Mouse (Mus musculus): Measurements from ENCODE around the gene Neurl3. TPM values are rescaled to one million over a fixed set of nuclear protein-coding genes. Genes with fewer than 3 reads are reported as not detected.

The Neurl3 gene
- polyA plus RNA-seq, 1 experiment from 2014 or later, result 1.5 TPM

DNA sequence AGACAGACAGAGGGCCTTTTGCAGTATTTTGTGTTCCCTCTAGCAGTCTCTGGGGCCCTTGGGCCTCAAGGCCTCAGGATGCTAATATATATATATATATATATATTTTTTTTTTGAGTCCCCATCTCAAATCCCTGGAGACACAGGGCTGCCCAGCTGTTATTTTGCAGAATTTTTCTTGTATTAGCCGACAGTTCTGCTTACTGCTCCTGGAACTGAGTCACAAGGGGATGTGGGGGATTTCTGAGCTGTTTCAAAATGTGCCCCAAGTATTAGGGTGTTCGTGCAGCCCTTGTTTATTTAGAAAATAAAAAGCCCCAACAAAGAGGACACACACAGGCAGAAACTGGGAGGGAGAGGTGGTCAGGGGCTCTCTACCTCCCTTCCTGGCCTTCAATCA lies 25.2 kb upstream of the Neurl3 start:
- Histone ChIP-seq H3K27ac (no peak overlapping the region), H3K9ac (no peak overlapping the region), H3K4me1 (replicated peaks; ENCODE audit: control insufficient read depth, insufficient read depth, low read length) (peaks cover 5% of the 10 kb centered on the region; the same call in 1 of the 2 replicates), H3K36me3 (replicated peaks; ENCODE audit: control insufficient read depth, insufficient read depth) (no peaks in the 10 kb centered on the region), H3K27me3 (ENCODE audit: control insufficient read depth, insufficient read depth, low read length) (no peaks in the 10 kb centered on the region), H3K9me3 (ENCODE audit: control insufficient read depth, low read length) (no peaks in the 10 kb centered on the region), H3K4me2 (replicated peaks) (no peak overlapping the region), H3K4me3 (replicated peaks; ENCODE audit: low read length) (no peak overlapping the region)
- no peak for ATAC-seq (ENCODE audit: low FRiP score)
- 66% methylated on average over 2 of the region's 2 CpGs for WGBS
- DNase-seq (ENCODE audit: low spot score), result no peak

- Histone ChIP-seq H3K4me1 (replicated peaks; ENCODE audit: control insufficient read depth, insufficient read depth, low read length) (peaks cover 5% of the 10 kb centered on the region; the same call in 1 of the 2 replicates), H3K4me2 (replicated peaks) (no peak overlapping the region), H3K4me3 (replicated peaks; ENCODE audit: low read length) (no peak overlapping the region), H3K9ac (no peak overlapping the region), H3K27me3 (ENCODE audit: control insufficient read depth, insufficient read depth, low read length) (no peaks in the 10 kb centered on the region), H3K27ac (no peak overlapping the region), H3K36me3 (replicated peaks; ENCODE audit: control insufficient read depth, insufficient read depth) (no peaks in the 10 kb centered on the region), H3K9me3 (ENCODE audit: control insufficient read depth, low read length) (no peaks in the 10 kb centered on the region)
- ATAC-seq (ENCODE audit: low FRiP score), result no peak
- DNase-seq (ENCODE audit: low spot score), result no peak
- WGBS, result 31% methylated on average over 13 of the region's 13 CpGs
Observed at GRCm38 (mm10) chr1:36299126-36299525, 24.6 kb upstream of the Neurl3 start.

DNA sequence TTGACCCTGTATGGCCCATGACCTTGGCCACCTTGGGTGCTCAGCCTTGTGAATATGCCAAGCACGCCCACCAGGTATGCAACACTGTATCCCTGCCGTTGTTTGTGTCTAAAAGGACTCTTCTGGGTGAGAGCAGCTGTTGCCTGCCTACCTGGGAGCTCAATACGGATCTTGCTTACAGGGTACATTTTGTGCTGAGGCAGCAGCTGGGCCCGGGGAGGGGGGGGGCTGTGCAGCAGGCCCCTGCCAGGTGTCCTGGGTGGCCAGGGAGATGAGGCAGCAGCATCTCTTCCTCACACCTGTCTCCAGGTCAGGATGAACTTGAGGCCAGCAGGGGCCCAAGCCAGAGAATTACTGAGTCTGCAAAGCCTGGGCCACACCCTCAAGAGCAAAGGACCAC lies 23.6 kb upstream of the Neurl3 start:
- no peak for ATAC-seq (ENCODE audit: low FRiP score)
- no peaks in the 10 kb centered on the region for H3K9me3 ChIP-seq (ENCODE audit: control insufficient read depth, low read length)
- 70% methylated on average over 4 of the region's 4 CpGs for WGBS

DNA sequence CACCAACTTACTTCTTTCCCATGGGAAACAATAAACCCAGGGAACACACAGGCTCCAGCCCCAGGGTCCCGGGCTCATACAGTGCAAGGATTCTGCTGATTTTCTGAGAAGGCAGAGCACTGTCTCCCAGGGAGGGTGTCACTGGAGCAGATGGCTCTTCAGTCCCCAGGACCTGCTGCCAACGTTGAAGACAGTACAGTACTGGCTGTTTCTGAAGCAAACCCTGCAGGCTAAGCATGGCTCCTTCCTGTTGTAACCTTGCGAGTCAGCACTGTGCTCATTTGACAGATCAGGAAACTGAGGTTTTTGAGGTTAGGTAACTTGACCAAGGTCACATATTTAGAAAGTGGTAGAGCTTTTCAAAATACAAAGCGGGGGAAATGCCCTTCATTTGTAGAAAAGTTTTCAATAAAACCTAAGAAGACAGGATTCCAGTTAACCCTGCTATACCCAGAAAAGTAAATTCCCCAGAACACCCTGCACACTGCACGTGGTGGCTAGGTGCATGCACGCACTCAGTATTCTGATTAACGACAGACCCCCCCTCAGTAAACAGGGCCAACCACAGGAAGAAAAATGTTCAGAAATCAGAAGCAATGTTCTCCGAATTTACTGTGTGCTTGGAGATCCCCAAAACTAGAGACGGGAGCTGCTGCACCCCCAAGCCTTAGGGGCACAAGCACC lies 22.1 kb upstream of the Neurl3 start:
- Histone ChIP-seq H3K4me1 (replicated peaks; ENCODE audit: control insufficient read depth, insufficient read depth, low read length) (no peaks in the 10 kb centered on the region), H3K9me3 (ENCODE audit: control insufficient read depth, low read length) (no peaks in the 10 kb centered on the region), H3K4me2 (replicated peaks) (no peak overlapping the region), H3K27me3 (ENCODE audit: control insufficient read depth, insufficient read depth, low read length) (no peaks in the 10 kb centered on the region), H3K9ac (no peak overlapping the region), H3K27ac (no peak overlapping the region), H3K36me3 (replicated peaks; ENCODE audit: control insufficient read depth, insufficient read depth) (no peaks in the 10 kb centered on the region), H3K4me3 (replicated peaks; ENCODE audit: low read length) (no peak overlapping the region)
- WGBS, result 81% methylated on average over 9 of the region's 9 CpGs
- no peak for DNase-seq (ENCODE audit: low spot score)
- ATAC-seq (ENCODE audit: low FRiP score), result no peak

More for the DNA sequence above, 23.6 kb upstream of the Neurl3 start:
- Histone ChIP-seq H3K4me2 (replicated peaks) (no peak overlapping the region), H3K9ac (no peak overlapping the region), H3K27ac (no peak overlapping the region), H3K36me3 (replicated peaks; ENCODE audit: control insufficient read depth, insufficient read depth) (no peaks in the 10 kb centered on the region), H3K4me3 (replicated peaks; ENCODE audit: low read length) (no peak overlapping the region), H3K27me3 (ENCODE audit: control insufficient read depth, insufficient read depth, low read length) (no peaks in the 10 kb centered on the region), H3K4me1 (replicated peaks; ENCODE audit: control insufficient read depth, insufficient read depth, low read length) (peaks cover 3% of the 10 kb centered on the region; the same call in 1 of the 2 replicates)
- DNase-seq (ENCODE audit: low spot score), result no peak

- no peak overlapping the region for H3K9ac ChIP-seq
- no peak overlapping the region for H3K27ac ChIP-seq
- WGBS, result 88% methylated on average over 3 of the region's 3 CpGs
- no peaks in the 10 kb centered on the region for H3K4me1 ChIP-seq (replicated peaks; ENCODE audit: control insufficient read depth, insufficient read depth, low read length)
- ATAC-seq (ENCODE audit: low FRiP score) (no peak), DNase-seq (ENCODE audit: low spot score) (no peak)
- no peak overlapping the region for H3K4me3 ChIP-seq (replicated peaks; ENCODE audit: low read length)
- H3K36me3 ChIP-seq (replicated peaks; ENCODE audit: control insufficient read depth, insufficient read depth), result no peaks in the 10 kb centered on the region
- H3K27me3 ChIP-seq (ENCODE audit: control insufficient read depth, insufficient read depth, low read length), result no peaks in the 10 kb centered on the region
- no peaks in the 10 kb centered on the region for H3K9me3 ChIP-seq (ENCODE audit: control insufficient read depth, low read length)
- no peak overlapping the region for H3K4me2 ChIP-seq (replicated peaks)
Observed at GRCm38 (mm10) chr1:36294402-36294801, 19.9 kb upstream of the Neurl3 start.

DNA sequence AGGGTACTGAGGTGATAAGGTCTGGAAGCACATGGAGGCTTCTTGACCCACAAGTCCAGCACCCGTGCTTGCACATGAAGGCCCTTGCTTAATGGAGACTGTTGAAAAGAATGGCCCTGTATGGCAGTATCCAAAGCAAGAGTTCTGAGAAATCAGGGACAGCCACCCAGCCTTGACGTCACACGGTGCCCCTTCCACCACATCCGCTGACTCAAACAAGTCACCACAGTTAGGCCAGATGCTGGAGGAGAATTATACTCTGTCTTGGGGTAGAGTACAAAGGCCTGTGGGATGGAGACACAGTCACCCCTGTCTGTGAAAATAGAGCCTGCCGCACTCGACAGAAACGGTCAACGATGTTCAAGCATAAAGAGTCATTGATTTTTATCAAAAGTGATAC lies 19.0 kb upstream of the Neurl3 start:
- no peaks in the 10 kb centered on the region for H3K9me3 ChIP-seq (ENCODE audit: control insufficient read depth, low read length)
- no peak overlapping the region for H3K9ac ChIP-seq
- ATAC-seq (ENCODE audit: low FRiP score) (no peak), DNase-seq (ENCODE audit: low spot score) (no peak)
- H3K4me2 ChIP-seq (replicated peaks), result no peak overlapping the region
- no peaks in the 10 kb centered on the region for H3K27me3 ChIP-seq (ENCODE audit: control insufficient read depth, insufficient read depth, low read length)
- H3K4me1 ChIP-seq (replicated peaks; ENCODE audit: control insufficient read depth, insufficient read depth, low read length), result no peaks in the 10 kb centered on the region
- 88% methylated on average over 8 of the region's 8 CpGs for WGBS
- H3K27ac ChIP-seq, result no peak overlapping the region
- no peaks in the 10 kb centered on the region for H3K36me3 ChIP-seq (replicated peaks; ENCODE audit: control insufficient read depth, insufficient read depth)
- H3K4me3 ChIP-seq (replicated peaks; ENCODE audit: low read length), result no peak overlapping the region

- Histone ChIP-seq H3K27ac (no peak overlapping the region), H3K36me3 (replicated peaks; ENCODE audit: control insufficient read depth, insufficient read depth) (no peaks in the 10 kb centered on the region), H3K4me3 (replicated peaks; ENCODE audit: low read length) (no peak overlapping the region), H3K4me2 (replicated peaks) (no peak overlapping the region), H3K9me3 (ENCODE audit: control insufficient read depth, low read length) (no peaks in the 10 kb centered on the region), H3K9ac (no peak overlapping the region), H3K4me1 (replicated peaks; ENCODE audit: control insufficient read depth, insufficient read depth, low read length) (no peaks in the 10 kb centered on the region), H3K27me3 (ENCODE audit: control insufficient read depth, insufficient read depth, low read length) (no peaks in the 10 kb centered on the region)
- 88% methylated on average over 6 of the region's 6 CpGs for WGBS
- DNase-seq (ENCODE audit: low spot score), result no peak
- no peak for ATAC-seq (ENCODE audit: low FRiP score)
Observed at GRCm38 (mm10) chr1:36281849-36282248, 7.4 kb upstream of the Neurl3 start.

- 85% methylated on average over 3 of the region's 3 CpGs for WGBS
- H3K4me1 ChIP-seq (replicated peaks; ENCODE audit: control insufficient read depth, insufficient read depth, low read length), result no peaks in the 10 kb centered on the region
- H3K9me3 ChIP-seq (ENCODE audit: control insufficient read depth, low read length), result no peaks in the 10 kb centered on the region
- no peak overlapping the region for H3K27ac ChIP-seq
- no peaks in the 10 kb centered on the region for H3K27me3 ChIP-seq (ENCODE audit: control insufficient read depth, insufficient read depth, low read length)
- DNase-seq (ENCODE audit: low spot score) (no peak), ATAC-seq (ENCODE audit: low FRiP score) (no peak)
- H3K4me2 ChIP-seq (replicated peaks), result no peak overlapping the region
- H3K4me3 ChIP-seq (replicated peaks; ENCODE audit: low read length), result no peak overlapping the region
- H3K9ac ChIP-seq, result no peak overlapping the region
- no peaks in the 10 kb centered on the region for H3K36me3 ChIP-seq (replicated peaks; ENCODE audit: control insufficient read depth, insufficient read depth)
Observed at GRCm38 (mm10) chr1:36280938-36281337, 6.5 kb upstream of the Neurl3 start.

DNA sequence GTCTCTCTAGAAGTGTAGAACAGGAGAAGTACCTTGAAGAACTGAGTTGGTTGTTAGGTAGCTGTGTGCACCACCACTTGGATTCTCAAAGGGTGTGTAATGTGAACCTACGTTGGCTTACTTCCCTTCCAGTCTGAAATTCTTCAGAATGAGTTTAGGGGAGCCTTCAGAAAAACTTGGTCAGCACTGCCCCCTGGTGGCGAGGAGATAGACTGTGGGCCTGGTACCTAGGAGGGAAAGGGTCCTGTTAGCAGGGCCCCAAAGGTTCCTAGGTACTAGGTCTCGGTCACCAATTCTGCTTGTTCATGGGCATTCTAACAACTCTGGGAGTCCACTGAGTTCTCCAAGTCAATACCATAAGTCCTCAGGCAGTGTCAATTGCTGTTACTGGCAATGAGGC lies 4.7 kb upstream of the Neurl3 start:
- Histone ChIP-seq H3K4me3 (replicated peaks; ENCODE audit: low read length) (no peak overlapping the region), H3K4me2 (replicated peaks) (no peak overlapping the region), H3K9me3 (ENCODE audit: control insufficient read depth, low read length) (no peaks in the 10 kb centered on the region), H3K9ac (no peak overlapping the region), H3K4me1 (replicated peaks; ENCODE audit: control insufficient read depth, insufficient read depth, low read length) (no peaks in the 10 kb centered on the region), H3K27me3 (ENCODE audit: control insufficient read depth, insufficient read depth, low read length) (no peaks in the 10 kb centered on the region), H3K27ac (no peak overlapping the region), H3K36me3 (replicated peaks; ENCODE audit: control insufficient read depth, insufficient read depth) (no peaks in the 10 kb centered on the region)
- ATAC-seq (ENCODE audit: low FRiP score) (peak; percentile 27; the same call in 1 of the 2 replicates), DNase-seq (ENCODE audit: low spot score) (peak; percentile 88)
- 25% methylated on average over 3 of the region's 3 CpGs for WGBS

All from hindbrain, embryonic 14.5 days (tissue).